Mouse (Mus musculus) urinary bladder, adult 18-20 months (tissue): Measurements from ENCODE around the gene Ugt1a6b.

ENCODE experiments used
- DNase-seq, 2 experiments: peaks; one replicate each; pipeline ENCODE4 v3.0.0; 2022; ENCODE audit warnings: low spot score in 2 of 2, mixed read lengths in 2 of 2

Gene Ugt1a6b

DNA sequence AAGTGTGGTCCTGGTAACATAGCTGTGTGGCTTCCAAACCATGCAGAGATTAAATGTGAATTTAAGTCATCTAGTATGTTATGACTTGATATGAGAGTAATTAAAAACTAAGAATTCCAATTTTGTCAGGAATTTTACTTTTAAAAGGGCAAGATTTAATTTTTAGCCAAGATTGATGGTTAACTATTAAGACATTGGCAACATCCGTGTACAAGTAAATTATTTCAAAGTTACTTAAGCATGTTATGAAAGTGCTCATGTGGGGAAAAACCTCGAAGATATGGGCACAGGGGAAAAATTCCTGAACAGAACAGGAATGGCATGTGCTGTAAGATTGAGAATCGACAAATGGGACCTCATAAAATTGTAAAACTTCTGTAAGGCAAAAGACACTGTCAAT, 94.4 kb downstream of the Ugt1a6b start:
- no peak for DNase-seq

DNA sequence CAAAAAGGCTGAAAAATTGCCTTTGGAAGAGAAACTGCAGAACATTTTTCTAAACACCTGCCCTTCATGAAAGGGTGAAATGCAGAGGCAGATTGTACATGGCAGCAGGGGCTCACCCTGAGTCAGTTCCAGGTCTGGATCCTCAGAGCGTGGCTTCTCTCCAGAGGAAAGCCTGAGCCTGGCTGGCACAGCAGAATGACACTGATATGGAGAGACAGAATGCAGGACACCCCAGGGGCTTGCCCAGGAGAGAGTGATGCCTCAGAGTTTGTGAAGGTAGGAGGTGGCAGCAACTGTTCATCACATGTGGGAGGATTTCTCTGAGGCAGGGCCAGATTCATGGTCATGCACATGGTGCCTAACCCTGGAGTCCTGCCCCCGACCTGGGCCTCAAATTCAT, 96.9 kb downstream of the Ugt1a6b start:
- no peak for DNase-seq

DNA sequence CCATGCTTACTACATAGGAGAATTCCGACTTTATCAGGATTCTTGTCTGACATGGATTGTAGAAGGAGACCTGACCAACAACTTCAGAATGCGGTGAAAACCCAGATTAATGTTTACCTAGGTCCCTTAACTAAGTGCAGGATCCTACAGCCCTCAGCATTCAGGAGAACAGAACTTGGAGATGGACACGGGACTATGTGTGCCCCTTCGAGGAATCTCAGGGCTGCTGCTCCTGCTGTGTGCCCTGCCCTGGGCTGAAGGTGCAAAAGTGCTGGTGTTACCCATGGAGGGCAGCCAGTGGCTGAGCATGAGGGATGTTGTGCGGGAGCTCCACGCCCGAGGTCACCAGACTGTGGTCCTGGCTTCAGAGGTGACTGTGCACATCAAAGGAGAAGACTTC, 97.4 kb downstream of the Ugt1a6b start, which contains the start of gene Ugt1a2:
Ugt1a2 (plus strand) TSS at position 146 of the 400 bp plus-strand sequence.
- DNase-seq: no peak

DNA sequence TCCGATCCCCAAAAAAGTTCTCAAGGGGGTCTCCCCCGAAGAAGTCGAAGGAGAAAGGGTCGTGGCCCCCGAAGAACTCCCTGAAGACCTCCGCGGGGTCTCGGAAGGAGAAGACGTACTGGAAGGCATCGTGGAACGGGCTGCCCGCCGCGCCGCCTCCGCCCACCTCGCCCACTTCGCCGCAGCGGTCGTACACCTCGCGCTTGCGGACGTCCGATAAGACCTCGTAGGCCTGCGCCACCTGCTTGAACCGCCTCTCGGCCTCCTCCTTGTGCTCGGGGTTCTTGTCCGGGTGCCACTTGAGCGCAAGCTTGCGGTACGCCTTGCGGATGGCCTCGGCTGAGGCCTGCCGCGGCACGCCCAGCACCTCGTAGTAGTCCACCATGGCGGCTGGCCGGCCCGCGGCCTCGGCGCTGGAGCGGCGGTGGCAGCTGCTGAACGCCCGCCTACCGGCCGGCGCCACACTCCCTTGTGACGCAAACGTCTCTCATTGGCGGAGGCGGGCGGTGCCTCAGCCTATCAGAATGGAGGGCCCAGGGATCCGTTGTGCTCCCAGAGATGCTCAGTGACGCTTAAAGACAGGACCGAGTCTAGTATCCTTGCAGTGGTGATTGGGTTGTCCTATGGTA, 102.4 kb downstream of the Ugt1a6b start, which contains the start of gene Dnajb3:
Dnajb3 (minus strand) TSS at position 489 of the 629 bp plus-strand sequence.
- DNase-seq: no peak

DNA sequence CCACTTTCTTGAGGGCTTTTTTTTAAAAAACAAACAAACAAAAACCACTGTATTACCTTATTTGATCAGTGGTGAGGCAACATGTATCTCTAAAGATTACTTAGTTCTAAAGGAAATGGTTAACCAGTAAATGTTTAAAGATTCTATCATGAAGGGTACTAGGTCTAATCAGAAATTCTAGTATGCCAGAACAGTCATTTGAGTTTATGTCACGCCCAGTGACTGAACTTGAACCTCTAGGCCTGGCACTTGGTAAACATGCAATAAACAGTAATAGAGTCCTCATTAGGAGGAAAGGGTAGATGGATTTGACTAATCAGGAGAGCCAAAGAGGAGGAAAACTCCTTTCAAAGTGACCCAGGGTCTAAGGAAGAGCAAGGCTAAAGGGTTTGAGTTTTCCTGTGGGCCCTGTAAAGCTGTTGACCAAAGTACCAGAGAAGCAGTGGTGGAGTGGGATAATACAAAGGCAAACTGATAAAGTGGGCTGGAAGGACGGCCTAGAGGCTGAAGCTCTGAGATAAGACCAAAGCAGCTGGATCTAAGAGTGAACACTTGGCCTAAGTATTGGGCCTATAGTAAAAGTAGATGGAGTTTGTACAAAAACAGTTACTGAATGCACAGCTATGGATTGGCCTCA, 103.9 kb downstream of the Ugt1a6b start:
- no peak for DNase-seq

DNA sequence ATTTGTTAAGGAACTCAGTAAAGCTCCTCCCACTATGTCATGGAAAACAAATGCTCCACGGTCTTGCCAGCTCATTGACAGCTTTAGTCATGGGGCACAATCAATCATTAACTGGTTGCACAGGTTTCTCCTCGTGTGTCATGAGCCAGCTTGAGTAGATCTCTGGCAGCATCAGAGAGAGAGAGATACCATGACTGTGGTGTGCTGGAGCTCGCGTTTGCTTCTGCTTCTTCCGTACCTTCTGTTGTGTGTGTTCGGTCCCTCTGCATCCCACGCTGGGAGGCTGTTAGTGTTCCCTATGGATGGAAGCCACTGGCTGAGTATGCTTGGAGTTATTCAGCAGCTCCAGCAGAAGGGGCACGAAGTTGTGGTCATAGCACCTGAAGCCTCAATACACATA, 108.8 kb downstream of the Ugt1a6b start, which contains the start of gene Ugt1a1:
Ugt1a1 (plus strand) TSS at position 148 of the 400 bp plus-strand sequence.
- DNase-seq: peak; percentile 66 to 84

DNA sequence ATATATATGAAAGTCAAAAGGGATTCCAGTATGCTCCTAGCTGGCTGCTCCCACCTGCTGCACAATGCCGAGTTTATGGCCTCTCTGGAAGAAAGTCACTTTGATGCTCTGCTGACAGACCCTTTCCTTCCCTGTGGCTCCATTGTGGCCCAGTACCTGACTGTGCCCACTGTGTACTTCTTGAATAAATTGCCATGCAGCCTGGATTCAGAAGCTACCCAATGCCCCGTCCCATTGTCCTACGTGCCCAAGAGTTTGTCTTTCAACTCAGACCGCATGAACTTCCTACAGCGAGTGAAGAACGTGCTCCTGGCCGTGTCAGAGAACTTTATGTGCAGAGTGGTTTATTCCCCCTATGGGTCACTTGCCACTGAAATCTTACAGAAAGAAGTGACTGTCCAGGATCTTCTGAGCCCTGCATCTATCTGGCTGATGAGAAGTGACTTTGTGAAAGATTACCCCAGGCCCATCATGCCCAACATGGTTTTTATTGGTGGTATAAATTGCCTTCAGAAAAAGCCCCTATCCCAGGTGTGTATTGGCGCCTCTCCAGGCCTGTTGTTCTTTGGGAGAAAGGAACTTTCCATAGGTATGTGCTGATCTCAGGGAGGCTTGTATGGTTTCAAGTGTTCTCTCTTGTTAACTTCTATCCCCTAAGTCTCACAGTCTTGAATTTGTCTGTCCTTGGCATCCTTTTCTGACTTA, 109.4 kb downstream of the Ugt1a6b start:
- DNase-seq: no peak

DNA sequence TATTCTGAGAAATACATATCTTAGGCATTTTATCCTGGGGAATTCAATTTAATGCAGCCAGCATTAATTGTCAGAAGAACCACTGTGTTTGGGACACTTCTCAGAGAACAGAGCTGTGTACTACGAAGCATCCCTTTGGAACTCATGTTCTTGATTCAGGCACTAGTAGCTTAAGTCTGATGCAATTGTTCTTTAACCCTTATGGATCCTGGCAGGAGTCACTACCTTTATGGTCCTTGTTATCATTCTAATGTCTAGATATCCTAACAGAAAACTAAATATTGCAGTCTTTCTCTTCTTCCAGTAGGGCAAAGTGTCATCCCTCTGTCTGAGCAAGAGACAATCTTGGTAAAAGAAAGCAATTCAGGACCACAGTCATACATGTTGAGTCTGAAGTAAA, 110.0 kb downstream of the Ugt1a6b start:
- DNase-seq: no peak

DNA sequence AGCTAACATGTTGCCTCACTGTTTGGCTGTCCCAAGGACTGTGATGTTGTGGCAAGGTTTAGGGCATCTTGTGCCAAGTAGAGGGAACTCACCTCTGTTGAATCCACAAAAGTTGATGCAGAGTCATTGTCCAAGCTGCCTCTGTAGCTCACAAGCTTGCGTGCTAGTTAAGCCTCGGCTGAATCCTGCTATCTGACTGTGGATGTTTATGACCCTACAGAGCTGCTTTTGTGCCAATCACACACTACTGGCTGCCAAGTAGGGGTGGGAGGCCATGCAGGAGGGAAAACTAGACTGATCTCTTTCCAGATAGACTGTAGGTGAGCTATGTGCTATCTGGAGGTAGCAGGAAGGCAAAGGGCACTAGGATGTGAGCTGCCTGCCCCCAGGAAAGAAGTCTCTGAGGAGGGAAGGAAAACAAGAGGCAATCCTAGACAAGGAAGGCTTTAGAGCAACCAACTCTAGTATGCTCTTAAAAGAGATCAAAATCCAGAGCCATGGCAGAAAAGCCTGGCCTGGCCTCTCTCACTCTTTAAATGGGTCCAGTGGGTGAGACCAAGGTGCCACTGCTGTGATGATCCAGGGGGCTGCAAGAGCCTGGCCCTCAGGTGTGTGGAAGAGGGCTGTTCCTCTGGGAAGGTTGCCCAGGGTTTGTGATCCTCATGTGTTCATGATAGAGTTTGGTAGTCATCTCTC, 110.9 kb downstream of the Ugt1a6b start:
- DNase-seq: no peak

DNA sequence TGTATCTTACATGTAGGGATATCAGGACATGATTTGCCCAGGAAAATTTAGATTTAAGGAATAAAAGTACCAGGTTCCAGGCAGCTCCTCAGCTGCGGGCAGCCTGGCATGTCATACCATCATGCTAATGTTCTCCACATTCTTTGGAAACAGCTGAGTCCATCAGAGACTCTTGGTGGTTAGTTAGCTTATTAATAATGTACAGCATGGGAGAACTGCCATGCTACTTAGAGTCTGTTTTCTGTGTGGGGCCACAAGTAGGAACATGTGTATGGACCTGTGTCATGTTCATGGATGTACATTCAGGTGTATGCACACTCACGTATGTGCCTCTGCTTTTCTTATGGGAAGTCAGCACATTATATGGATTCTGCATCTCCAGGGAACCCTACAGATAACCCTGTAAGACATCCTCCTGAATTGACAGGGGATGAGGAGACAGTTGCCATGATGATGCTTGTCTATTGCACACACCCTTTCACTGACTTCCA, 111.5 kb downstream of the Ugt1a6b start:
- no peak for DNase-seq

DNA sequence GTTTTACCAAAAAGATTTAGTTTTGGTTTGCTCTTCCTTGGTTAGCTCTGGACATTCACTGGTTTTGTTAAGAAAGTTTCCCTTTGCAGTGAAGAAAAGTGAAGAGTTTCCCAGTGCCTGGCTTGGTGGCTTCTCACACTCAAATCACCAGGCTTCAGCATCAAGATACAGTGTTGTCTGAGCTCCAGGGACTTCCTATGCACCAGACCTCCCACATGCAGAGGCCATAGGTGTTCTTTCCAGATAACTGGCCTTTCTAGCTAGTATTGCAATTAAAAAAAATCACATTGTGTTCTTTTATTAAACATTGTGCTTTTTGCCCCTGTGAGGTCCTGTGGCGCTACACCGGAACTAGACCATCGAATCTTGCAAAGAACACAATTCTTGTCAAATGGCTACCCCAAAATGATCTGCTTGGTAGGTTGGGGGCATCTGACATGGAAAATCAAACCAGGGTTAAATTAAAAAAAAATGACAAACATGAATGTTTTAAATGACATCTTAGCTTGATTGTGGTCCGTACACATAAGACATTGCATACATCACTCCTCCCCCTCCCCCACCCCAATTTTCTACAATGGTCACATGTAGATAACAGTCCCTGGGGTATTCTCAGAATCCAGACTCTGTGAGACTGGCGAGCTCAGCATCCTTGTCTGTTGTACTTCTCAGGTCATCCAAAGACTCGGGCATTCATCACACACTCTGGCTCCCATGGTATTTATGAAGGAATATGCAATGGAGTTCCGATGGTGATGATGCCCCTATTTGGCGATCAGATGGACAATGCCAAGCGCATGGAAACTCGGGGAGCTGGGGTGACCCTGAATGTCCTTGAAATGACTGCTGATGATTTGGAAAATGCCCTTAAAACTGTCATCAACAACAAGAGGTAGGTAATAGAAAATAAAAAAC, 112.7 kb downstream of the Ugt1a6b start:
- DNase-seq: no peak

DNA sequence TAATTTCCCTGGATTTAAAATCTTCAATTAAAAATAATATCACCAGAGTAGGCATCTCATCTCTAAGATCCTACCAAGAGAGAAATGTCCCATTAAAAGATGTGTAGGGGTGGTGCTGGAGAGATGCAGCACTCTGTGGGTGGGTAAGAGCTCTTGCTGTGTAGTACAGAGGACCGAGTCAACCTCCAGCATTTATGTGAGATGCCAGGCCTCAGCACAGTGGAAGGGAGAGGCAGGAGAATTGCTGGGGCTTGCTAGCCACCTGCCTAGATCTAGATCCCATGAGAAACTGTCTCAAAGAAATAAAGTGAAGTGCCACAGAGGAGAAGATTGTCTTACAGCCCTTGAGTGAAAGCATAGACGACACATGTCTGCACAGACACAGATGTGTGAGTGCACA, 113.5 kb downstream of the Ugt1a6b start:
- no peak for DNase-seq

DNA sequence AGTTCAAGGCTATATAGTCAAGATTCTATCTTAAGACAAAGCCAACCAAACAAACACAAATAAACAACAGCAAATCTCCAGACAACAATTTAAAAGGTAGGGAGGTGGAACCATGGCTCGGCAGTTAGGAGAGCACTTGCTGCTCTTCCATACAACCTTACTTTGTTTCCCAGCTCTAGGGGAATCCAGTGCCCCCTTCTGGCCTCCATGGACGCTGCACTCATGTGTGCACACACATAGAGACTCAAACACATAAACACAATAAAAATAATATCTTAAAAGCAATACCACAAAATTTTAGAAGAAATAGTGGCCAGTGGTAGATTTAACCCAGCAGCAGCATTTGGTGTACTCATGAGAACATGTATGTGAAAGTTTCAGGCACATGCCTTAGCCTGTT, 114.1 kb downstream of the Ugt1a6b start:
- no peak for DNase-seq

DNA sequence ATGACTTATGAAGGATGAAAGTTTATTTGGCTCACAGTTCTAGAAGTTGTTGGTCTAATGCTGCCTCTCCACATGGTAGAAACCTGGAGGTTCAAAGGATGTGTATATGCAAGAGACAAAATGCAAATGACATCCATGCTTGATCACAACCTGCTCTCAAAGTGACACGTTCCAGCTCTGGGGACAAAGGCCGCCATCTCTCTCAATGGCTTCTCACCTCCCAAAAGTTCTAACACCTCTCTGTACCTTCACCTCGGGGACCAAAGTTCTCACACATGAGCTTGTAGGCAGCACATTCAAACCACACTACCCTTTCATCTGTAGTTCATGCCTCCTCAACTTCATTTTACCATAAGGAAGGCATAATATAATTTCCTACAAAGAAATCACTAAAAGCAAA, 114.5 kb downstream of the Ugt1a6b start:
- no peak for DNase-seq

DNA sequence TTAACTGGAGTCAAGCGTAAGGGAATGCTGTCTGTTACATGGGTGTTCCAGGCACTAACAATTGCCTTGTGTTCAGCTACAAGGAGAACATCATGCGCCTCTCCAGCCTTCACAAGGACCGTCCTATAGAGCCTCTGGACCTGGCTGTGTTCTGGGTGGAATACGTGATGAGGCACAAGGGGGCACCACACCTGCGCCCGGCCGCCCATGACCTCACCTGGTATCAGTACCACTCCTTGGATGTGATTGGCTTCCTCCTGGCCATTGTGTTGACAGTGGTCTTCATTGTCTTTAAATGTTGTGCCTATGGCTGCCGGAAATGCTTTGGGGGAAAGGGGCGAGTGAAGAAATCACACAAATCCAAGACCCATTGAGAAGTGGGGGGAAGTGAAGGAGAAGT, 115.0 kb downstream of the Ugt1a6b start:
- DNase-seq: peak in 1 of 2 experiments; percentile 21

DNA sequence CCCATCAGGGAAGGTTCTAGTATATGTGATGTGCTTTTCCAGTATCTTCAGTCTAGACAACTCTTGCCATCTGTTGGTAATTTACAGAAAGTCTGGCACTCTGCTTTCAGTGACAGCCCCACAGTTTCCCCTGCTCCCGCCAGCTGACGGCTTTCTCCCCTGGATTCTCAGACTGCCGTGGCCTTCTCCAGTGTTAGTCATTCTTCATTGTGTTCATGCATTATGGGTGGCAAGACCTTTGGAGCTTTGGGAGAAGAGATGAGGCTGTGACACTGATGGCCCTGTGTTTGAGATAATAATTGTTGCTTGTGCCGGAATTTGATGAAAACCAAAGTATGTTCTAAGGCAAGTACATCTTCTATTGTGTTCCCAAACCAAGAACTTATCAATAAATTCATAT, 115.5 kb downstream of the Ugt1a6b start:
- no peak for DNase-seq

DNA sequence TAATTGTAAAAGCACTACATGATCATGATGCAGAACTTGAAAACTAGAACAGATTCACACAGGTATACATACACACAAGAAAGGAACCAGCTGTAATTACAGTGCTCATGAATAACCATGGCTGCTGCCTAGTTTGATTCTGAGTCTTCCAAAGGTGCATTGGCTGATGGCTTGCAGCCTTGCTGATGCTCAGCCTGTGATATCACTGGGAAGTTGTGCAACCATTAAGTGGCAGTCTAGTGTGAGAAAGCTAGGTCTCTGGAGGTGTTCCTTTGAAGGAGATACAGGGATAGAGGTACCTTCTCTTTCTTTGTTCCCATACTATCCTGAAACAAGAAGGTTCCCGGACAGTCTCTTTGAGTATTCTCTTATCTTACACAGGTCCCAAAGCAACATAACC, 116.0 kb downstream of the Ugt1a6b start:
- no peak for DNase-seq

DNA sequence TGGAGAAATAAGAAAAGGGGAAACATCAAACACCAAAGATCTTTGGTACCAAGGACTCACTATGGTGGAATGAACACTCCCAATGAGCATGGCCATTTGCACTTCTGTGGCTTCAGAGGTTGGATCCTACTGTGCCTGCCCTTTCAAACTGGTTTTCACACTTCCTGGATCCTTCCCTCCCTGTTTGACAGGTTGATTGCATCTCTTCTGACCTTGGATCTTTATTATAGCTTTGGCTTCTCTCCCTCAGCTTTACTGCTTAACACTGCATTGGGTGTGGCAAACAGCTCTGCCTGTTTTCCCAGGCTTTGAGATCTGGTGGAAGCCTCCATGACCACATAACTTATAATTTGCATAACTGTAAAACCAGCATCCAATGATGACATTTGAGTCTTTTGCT, 117.3 kb downstream of the Ugt1a6b start:
- DNase-seq: peak in 1 of 2 experiments; percentile 20

DNA sequence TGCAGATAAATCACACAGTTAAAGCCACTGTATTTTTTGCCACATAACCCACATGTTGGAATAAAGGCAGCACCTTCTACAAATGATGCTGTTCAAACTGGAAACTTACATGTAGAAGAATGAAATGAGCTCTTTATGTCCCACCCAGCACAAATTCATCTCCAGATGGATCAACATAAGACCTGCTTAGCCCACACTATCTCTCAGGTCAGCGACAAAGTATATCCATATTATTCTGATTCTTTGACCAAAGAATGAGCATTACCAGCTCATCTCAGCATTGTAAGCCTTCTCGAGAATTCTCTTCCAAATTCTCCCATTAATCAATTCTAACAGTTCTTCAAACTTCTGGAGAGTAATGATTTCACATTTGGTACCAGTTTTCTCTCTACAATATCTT, 119.2 kb downstream of the Ugt1a6b start:
- DNase-seq: no peak

DNA sequence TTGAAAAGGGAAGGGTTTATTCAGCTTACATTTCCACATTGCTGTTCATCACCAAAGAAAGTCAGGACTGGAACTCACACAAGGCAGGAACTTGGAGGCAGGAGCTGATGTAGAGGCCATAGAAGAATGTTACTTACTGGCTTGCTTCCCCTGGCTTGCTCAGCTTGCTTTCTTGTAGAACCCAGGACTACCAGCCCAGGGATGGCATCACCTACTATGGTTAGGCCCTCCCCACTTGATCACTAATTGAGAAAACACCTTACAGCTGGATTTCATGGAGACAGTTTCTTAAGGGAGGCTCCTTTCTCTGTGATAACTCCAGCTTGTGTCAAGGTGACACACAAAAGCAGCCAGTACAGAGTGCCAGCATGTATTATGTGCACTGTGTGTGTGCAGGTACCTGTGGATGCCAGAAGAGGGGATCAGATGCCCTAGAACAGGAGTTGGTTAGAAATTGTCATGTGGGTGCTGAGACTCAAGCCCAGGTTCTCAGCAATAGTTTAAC, 120.0 kb downstream of the Ugt1a6b start:
- DNase-seq: peak in 1 of 2 experiments; percentile 8

DNA sequence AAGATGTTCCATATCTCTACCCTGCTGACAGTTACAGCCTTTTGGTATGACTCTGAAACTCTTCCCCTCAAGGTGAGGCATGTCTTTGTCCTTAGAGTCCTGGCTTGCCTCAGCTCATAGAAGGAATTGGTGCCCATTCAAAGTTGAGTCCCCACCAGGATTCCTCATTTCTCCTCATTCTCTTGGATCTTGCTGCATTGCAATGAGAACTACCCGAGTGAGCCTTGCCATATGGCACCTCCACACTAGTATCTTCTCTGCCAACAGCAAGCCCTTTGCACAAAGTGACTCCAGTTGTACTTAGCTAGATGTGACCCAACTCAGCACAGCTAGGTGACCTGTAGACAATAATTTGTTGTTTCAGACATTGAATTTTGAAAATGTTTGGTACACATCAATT, 120.5 kb downstream of the Ugt1a6b start:
- peak in 1 of 2 experiments; percentile 10 for DNase-seq
